In genomic region chr14:28510341-28511028, GRCm38 (mm10) we compare ENCODE assay signal across 7 mouse cellular contexts. TPM values are rescaled to one million over a fixed set of nuclear protein-coding genes. Genes with fewer than 3 reads are reported as not detected.
DNase-seq lines count a peak whose midpoint lies in the region; ATAC-seq and TF ChIP-seq lines count a peak whose summit lies in the region.

No protein-coding gene starts in this region.

- no peak for ATAC-seq in forebrain, embryonic 11.5 days (replicated peaks; ENCODE audit: low FRiP score)
- ATAC-seq in hindbrain, embryonic 12.5 days (ENCODE audit: low FRiP score) = no peak
- ATAC-seq in liver, embryonic 14.5 days (ENCODE audit: insufficient read depth) = no peak
- no peak for ATAC-seq in megakaryocyte, adult 5-6 weeks (ENCODE audit: poor library complexity, severe bottlenecking)

- no peak overlapping the region; the same call in 1 of the 2 replicates for H3K27ac ChIP-seq in forebrain, embryonic 11.5 days (ENCODE audit: low read depth, low read length)
- H3K27ac ChIP-seq in hindbrain, embryonic 12.5 days = peak overlapping the region; percentile 86
- no peak overlapping the region for H3K27ac ChIP-seq in liver, embryonic 14.5 days
- peak overlapping the region; percentile 26; the same call in 1 of the 2 replicates for H3K27ac ChIP-seq in small intestine, adult 2 months (ENCODE audit: insufficient read depth, low read depth, low read length)

- H3K9ac ChIP-seq in forebrain, embryonic 11.5 days (ENCODE audit: low read length) = peak overlapping the region; percentile 53
- H3K9ac ChIP-seq in hindbrain, embryonic 12.5 days = peak overlapping the region; percentile 83
- no peak overlapping the region for H3K9ac ChIP-seq in liver, embryonic 14.5 days (replicated peaks)

- H3K4me1 ChIP-seq in forebrain, embryonic 11.5 days (replicated peaks; ENCODE audit: control insufficient read depth, insufficient read depth, low read length) = peaks cover 12% of the 10 kb centered on the region; the same call in 1 of the 2 replicates
- H3K4me1 ChIP-seq in hindbrain, embryonic 12.5 days = peaks cover 59% of the 10 kb centered on the region
- no peaks in the 10 kb centered on the region for H3K4me1 ChIP-seq in liver, embryonic 14.5 days (replicated peaks; ENCODE audit: control insufficient read depth in 2 of 2, insufficient read depth in 2 of 2, low read length in 1 of 2)
- peaks cover 5% of the 10 kb centered on the region; the same call in 1 of the 2 replicates for H3K4me1 ChIP-seq in small intestine, adult 2 months (ENCODE audit: control insufficient read depth, insufficient read depth, insufficient read length, low read length)

- no peaks in the 10 kb centered on the region for H3K36me3 ChIP-seq in forebrain, embryonic 11.5 days (ENCODE audit: control insufficient read depth, insufficient read depth, low read length)
- no peaks in the 10 kb centered on the region for H3K36me3 ChIP-seq in hindbrain, embryonic 12.5 days
- no peaks in the 10 kb centered on the region for H3K36me3 ChIP-seq in liver, embryonic 14.5 days (replicated peaks; ENCODE audit: control insufficient read depth, insufficient read depth, low read depth)
- no peaks in the 10 kb centered on the region for H3K36me3 ChIP-seq in small intestine, adult 2 months (ENCODE audit: control insufficient read depth, insufficient read depth, low read length)

- H3K27me3 ChIP-seq in forebrain, embryonic 11.5 days (ENCODE audit: control insufficient read depth, insufficient read depth, low read length) = peaks cover 25% of the 10 kb centered on the region
- H3K27me3 ChIP-seq in hindbrain, embryonic 12.5 days = peaks cover 31% of the 10 kb centered on the region
- H3K27me3 ChIP-seq in liver, embryonic 14.5 days (ENCODE audit: control insufficient read depth, insufficient read depth, low read length) = peaks cover 67% of the 10 kb centered on the region
- peaks cover 39% of the 10 kb centered on the region for H3K27me3 ChIP-seq in small intestine, adult 2 months (ENCODE audit: control insufficient read depth, insufficient read depth, low read length)

- TF ChIP-seq POLR2A in small intestine, adult 2 months (IDR thresholded peaks at IDR 0.05; ENCODE audit: low read depth, low read length) = no peak

- under 1% methylated on average over 29 of the region's 29 CpGs for WGBS in forebrain, embryonic 11.5 days
- WGBS in hindbrain, embryonic 12.5 days = 1% methylated on average over 29 of the region's 29 CpGs
- WGBS in liver, embryonic 14.5 days (ENCODE audit: insufficient replicate concordance) = 3% methylated on average over 29 of the region's 29 CpGs
- 18% methylated on average over 29 of the region's 29 CpGs for WGBS in small intestine, adult 2 months

- H3K4me2 ChIP-seq in forebrain, embryonic 11.5 days (ENCODE audit: low read depth, low read length, severe bottlenecking) = peak overlapping the region; percentile 60
- peak overlapping the region; percentile 87 for H3K4me2 ChIP-seq in hindbrain, embryonic 12.5 days (replicated peaks)
- H3K4me2 ChIP-seq in liver, embryonic 14.5 days (ENCODE audit: low read depth) = 0 out of 2 replicates have a peak overlapping the region, but pooled peaks have one; percentile 11

- no peak for TF ChIP-seq EP300 in liver, embryonic 14.5 days (IDR thresholded peaks at IDR 0.05; ENCODE audit: low read depth)

- peak; percentile 42 for DNase-seq in urinary bladder, postnatal 14 days (ENCODE audit: low spot score)
- no peak for DNase-seq in urinary bladder, postnatal 4 days (ENCODE audit: low spot score in 2 of 2)
- DNase-seq in forebrain, embryonic 11.5 days (ENCODE audit: low spot score) = peak; percentile 70
- no peak for DNase-seq in liver, embryonic 14.5 days (ENCODE audit: low read depth in 3 of 3, low spot score in 3 of 3)

- no peak for TF ChIP-seq CTCF in liver, embryonic 14.5 days (IDR thresholded peaks at IDR 0.05; ENCODE audit: low read depth)
- no peak for TF ChIP-seq CTCF in small intestine, adult 2 months (IDR thresholded peaks at IDR 0.05; ENCODE audit: extremely low read depth, insufficient read length, insufficient replicate concordance, low read depth, low read length)

- H3K9me3 ChIP-seq in forebrain, embryonic 11.5 days (ENCODE audit: control insufficient read depth, low read length) = no peaks in the 10 kb centered on the region
- no peaks in the 10 kb centered on the region for H3K9me3 ChIP-seq in hindbrain, embryonic 12.5 days (replicated peaks)
- no peaks in the 10 kb centered on the region for H3K9me3 ChIP-seq in liver, embryonic 14.5 days (ENCODE audit: control insufficient read depth, low read length)

- H3K4me3 ChIP-seq in forebrain, embryonic 11.5 days (ENCODE audit: low read depth, low read length) = peak overlapping the region; percentile 35
- peak overlapping the region; percentile 65 for H3K4me3 ChIP-seq in hindbrain, embryonic 12.5 days
- H3K4me3 ChIP-seq in liver, embryonic 14.5 days (ENCODE audit: insufficient read depth in 1 of 2, low read depth in 2 of 2, low read length in 2 of 2) = no peak overlapping the region
- H3K4me3 ChIP-seq in small intestine, adult 2 months (ENCODE audit: low read depth, low read length) = peak overlapping the region; percentile 46

RNA-seq across cellular contexts. Expression of gene Wnt5a, which starts 5.9 kb away (rescaled TPM):
- polyA plus RNA-seq in forebrain, embryonic 11.5 days (2014; fragmentation: Nextera tagmentation; extraction: Ambion mirVana) = 15.3 and 17.3 TPM in 2 replicates
- polyA plus RNA-seq in hindbrain, embryonic 12.5 days (2016; fragmentation: Nextera tagmentation; extraction: Ambion mirVana) = 55.4 and 72.7 TPM in 2 replicates
- polyA plus RNA-seq in liver, embryonic 14.5 days (2012; rRNA removed) = 0.13 and 0.25 TPM in 2 replicates
- polyA plus RNA-seq in liver, embryonic 14.5 days (2014; fragmentation: Nextera tagmentation; extraction: Ambion mirVana) = 0.10 TPM in 1 of 2 replicates, not detected in the other
- polyA plus RNA-seq in small intestine, adult 2 months (2012; rRNA removed) = 4.4 and 7.4 TPM in 2 replicates
- not detected in 2 replicates for total RNA-seq in megakaryocyte, adult 5-6 weeks (2015)
- total RNA-seq in megakaryocyte, adult 5-6 weeks (2017) = not detected in 2 replicates

Comparison
In these comparisons a context has a peak if more than half of its experiments do, and no peak if none do; other contexts are left out.
1. DNase-seq: peak in urinary bladder, postnatal 14 days (single experiment) and forebrain, embryonic 11.5 days (single experiment); none in urinary bladder, postnatal 4 days (0 of 2) and liver, embryonic 14.5 days (0 of 3).
2. H3K27ac ChIP-seq: peak in hindbrain, embryonic 12.5 days (single experiment) and small intestine, adult 2 months (single experiment); none in forebrain, embryonic 11.5 days (single experiment) and liver, embryonic 14.5 days (single experiment).
3. H3K4me2 ChIP-seq: peak in every context shown above with its lines; median percentile 87 in hindbrain, embryonic 12.5 days; 60 in forebrain, embryonic 11.5 days; 11 in liver, embryonic 14.5 days.
4. H3K4me3 ChIP-seq: peak in forebrain, embryonic 11.5 days (single experiment), hindbrain, embryonic 12.5 days (single experiment) and small intestine, adult 2 months (single experiment); none in liver, embryonic 14.5 days (0 of 2).